Mouse (Mus musculus) olfactory bulb, adult 2 months (tissue): ENCODE data around the gene Pom121l2.

Experiments used
- CTCF ChIP-seq: fragments of 200-500 bp; IDR thresholded peaks from 2 replicates; pipeline ENCODE4 v1.5.1; 2012; ENCODE audit warnings: low read depth, mild to moderate bottlenecking, low read length, moderate library complexity; ENCODE audit not compliant: insufficient read depth
- POLR2A ChIP-seq: fragments of 200-500 bp; IDR thresholded peaks from 2 replicates; pipeline ENCODE4 v1.6.1; 2012; ENCODE audit warnings: mild to moderate bottlenecking, low read depth, low read length, moderate library complexity; ENCODE audit not compliant: insufficient read depth

GRCm38 (mm10) chr13:21969816-21970215, 11.2 kb upstream of the Pom121l2 start:
- TF ChIP-seq CTCF = no peak
- no peak for TF ChIP-seq POLR2A
